Mouse (Mus musculus): Measurements from ENCODE around the gene Wdr95. TPM values are rescaled to one million over a fixed set of nuclear protein-coding genes. Genes with fewer than 3 reads are reported as not detected.

Wdr95 gene
- polyA plus RNA-seq, 1 experiment: 0.68 TPM

DNA sequence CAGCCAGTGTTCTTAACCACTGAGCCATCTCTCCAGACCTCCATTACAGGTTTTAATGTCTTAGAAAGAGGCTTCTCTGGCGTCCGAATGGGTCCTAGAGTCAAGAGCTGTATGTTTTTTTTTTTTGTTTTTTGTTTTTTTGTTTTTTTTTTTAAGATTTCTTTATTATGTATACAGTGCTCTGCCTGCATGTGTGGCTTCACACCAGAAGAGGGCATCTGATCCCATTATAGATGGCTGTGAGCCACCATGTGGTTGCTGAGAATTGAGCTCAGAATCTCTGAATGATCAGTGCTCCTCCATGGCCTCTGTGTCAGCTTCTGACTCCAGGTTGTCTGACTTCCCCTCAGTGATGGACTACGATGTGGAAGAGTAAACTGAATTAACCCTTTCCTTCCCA is 129.5 kb downstream of the Wdr95 start:
- no peak for DNase-seq (ENCODE audit: extremely low spot score in 1 of 2, low spot score in 1 of 2)

DNA sequence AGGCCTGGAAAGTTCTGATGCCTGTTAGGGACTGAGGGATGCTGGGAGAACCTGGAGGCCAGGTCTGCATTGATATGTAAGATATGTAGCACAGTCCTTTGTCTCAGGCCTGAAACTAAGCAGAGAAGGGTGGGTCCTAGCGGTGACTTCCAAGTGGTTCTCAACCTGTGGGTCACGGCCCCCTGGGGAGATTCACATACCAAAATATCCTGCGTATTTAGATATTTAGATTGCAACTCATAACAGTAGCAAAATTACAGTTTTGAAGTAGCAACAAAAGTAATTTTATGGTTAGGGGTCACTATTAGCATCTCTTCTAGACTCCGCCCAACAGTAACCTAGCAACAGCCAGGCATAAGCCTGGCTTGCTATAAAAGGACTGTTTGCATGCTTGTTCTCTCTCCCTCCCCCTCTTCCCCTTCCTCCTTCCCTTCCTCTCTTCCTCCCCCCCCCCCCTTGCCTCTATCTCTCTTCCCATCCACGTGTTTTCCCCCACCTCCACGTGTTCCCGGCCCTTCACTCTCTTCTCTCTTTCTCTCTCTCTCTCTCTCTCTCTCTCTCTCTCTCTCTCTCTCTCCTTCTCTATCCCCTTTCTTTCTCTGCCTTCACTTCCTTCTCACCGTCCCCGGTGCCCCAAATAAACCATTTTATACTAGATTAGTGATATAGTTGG is 130.4 kb downstream of the Wdr95 start:
- DNase-seq (ENCODE audit: extremely low spot score in 1 of 2, low spot score in 1 of 2): no peak

DNA sequence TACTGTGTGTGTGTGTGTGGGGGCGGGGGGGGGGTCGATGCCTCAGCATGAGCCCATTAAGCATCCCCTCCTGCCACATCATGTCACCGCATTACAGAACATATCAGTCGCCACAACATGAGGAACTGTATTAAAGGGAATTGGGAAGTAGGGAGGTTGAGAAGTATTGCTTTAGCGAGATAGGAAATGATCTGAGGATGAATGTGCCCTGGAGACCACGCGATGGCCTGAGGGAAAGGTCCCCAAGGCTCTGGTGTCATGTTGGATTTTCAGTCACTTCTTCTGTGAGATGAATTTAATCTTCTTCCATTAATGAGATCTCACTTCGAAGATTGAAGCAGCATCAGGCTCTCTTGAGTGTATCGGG is 130.9 kb downstream of the Wdr95 start:
- no peak for DNase-seq (ENCODE audit: extremely low spot score in 1 of 2, low spot score in 1 of 2)

DNA sequence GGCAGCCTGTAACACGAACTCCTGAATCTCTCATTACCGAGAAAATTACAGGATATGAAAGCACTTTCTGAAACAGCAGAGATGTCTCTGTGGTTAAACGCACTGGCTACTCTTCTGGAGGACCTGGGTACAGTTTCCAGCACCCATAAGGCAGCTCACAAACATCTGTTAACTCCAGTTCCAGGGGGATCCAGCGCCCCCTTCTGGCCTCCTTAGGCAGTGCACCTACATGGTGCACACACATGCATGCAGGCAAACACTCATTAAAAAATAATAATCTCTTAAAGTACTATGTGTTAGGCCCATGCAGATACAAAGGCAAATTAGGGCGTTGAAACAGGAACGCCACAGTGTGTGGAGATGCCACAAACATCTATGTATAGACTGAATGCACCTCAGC is 132.9 kb downstream of the Wdr95 start:
- no peak for DNase-seq (ENCODE audit: extremely low spot score in 1 of 2, low spot score in 1 of 2)

Other genes with a start within 250 kb of the Wdr95 start
- gene Medag, start 116.9 kb upstream of the Wdr95 start, polyA plus RNA-seq (2012; rRNA removed): 10.9 and 11.9 TPM in 2 replicates
- gene Tex26, start 89.0 kb upstream of the Wdr95 start, polyA plus RNA-seq (2012; rRNA removed): 0.67 and 0.78 TPM in 2 replicates
- 192 and 200 TPM in 2 replicates for gene Hsph1, start 107.7 kb downstream of the Wdr95 start, polyA plus RNA-seq (2012; rRNA removed)
- 18.0 and 22.1 TPM in 2 replicates for gene B3glct, start 149.6 kb downstream of the Wdr95 start, polyA plus RNA-seq (2012; rRNA removed)